Mouse (Mus musculus) G1E (cell line): ENCODE measurements around the gene Zfp719. TPM values are rescaled to one million over a fixed set of nuclear protein-coding genes. Genes with fewer than 3 reads are reported as not detected.

Source experiments
- ATAC-seq: 2 replicates; pipeline ENCODE4 v1.8.0; 2016; ENCODE audit warnings: mild to moderate bottlenecking; ENCODE audit not compliant: insufficient number of reproducible peaks, poor library complexity, low FRiP score, severe bottlenecking; ENCODE audit errors: extremely low read depth
- DNase-seq: peaks from one replicate; pipeline ENCODE4 v3.0.0; 2012; ENCODE audit warnings: low spot score
- H3K27me3 ChIP-seq: 2 replicates; pipeline ENCODE4 v1.6.1; 2012; ENCODE audit warnings: mild to moderate bottlenecking, low read length, inconsistent platforms; ENCODE audit not compliant: insufficient read depth
- H3K36me3 ChIP-seq: replicated peaks from 2 replicates; pipeline ENCODE3; 2012; ENCODE audit warnings: mild to moderate bottlenecking, inconsistent platforms
- H3K4me1 ChIP-seq: 2 replicates; pipeline ENCODE4 v1.6.1; 2012; ENCODE audit warnings: low read depth, low read length, inconsistent platforms, mixed read lengths; ENCODE audit not compliant: insufficient read depth
- H3K4me3 ChIP-seq: 2 replicates; pipeline ENCODE4 v1.5.1; 2012; ENCODE audit warnings: low read depth, mild to moderate bottlenecking, inconsistent platforms, low read length, moderate library complexity, mixed read lengths
- H3K9me3 ChIP-seq: replicated peaks from 2 replicates; pipeline ENCODE4 v1.6.1; 2012; ENCODE audit warnings: inconsistent platforms
- CTCF ChIP-seq: IDR thresholded peaks from 2 replicates; pipeline ENCODE4 v1.5.1; 2012; ENCODE audit warnings: low read depth, low read length, inconsistent platforms, mixed read lengths
- GATA1 ChIP-seq: IDR thresholded peaks from 2 replicates; pipeline ENCODE4 v1.6.1; 2012; ENCODE audit warnings: borderline replicate concordance, low read length, inconsistent platforms, mixed read lengths
- GATA2 ChIP-seq: IDR thresholded peaks from 2 replicates; pipeline ENCODE4 v1.6.1; 2012; ENCODE audit warnings: low read depth, low read length, inconsistent platforms, borderline replicate concordance
- POLR2AphosphoS5 ChIP-seq: IDR thresholded peaks from 2 replicates; pipeline ENCODE4 v1.6.1; 2012; ENCODE audit warnings: low read depth, low read length, inconsistent platforms; ENCODE audit not compliant: insufficient replicate concordance
- TAL1 ChIP-seq: conservative IDR thresholded peaks from 2 replicates; pipeline ENCODE4 v1.6.1; 2012; ENCODE audit warnings: low read depth, low read length, inconsistent platforms, mixed read lengths
- polyA plus RNA-seq: library from polyadenylated mRNA; stranded (reverse); fragments of >175 nt; gene quantifications from 2 replicates; pipeline ENCODE4 v1.2.3, GENCODE M21; 2012
- total RNA-seq, 2 experiments: library from RNA; stranded (forward) in 1 of 2; stranded (reverse) in 1 of 2; fragments of 200-1000 nt in 1 of 2; fragments of >200 nt in 1 of 2; fragmentation: Nextera tagmentation in 1 of 2; gene quantifications; 2 replicates each; pipeline ENCODE4 v1.2.3; 2014 to 2017

Zfp719 gene
- total and polyA plus RNA-seq, 3 experiments, result 0.12 to 7.8 (median 7.0) TPM

DNA sequence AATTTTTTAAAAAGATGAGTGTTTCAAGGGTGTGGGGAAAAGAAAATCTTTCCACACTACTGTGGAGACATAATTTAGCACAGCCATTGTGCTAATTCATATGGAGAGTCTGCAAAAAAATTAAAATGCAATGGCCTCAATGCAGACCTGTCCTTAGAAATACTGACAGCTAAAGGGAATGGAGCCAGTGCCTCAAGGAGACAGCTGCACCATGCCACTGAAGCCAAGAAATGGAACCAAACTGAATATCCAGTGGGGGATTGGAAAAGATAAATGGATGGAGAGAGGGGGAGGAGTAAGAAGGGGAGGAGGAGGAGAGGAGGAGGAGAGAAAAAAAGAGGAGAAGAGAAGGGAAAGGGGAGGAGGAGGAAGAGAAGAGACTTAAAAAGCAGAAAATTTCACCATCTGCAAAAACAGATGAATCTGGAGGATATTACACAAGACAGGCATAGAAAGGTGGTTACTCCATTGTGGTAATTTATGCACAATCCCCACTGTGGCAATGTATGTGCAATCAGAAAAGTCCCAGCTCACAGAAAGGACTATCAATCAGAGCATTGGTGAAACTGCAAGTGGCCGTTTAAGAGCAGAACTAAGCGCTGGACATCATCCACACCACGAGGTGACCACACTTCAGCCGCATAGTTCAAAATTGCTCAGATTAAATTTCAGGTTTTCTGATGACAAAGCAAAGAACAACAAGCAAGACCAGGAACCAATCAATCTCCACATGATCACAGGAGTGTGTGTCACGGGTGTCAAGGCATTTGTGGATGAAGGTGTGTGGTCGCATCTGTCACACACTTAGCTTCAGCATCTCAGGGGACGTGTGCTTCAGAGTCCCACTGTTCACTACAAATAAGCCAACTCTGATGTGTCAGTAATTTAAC lies 33.5 kb upstream of the Zfp719 start:
- Histone ChIP-seq H3K9me3 (no peaks in the 10 kb centered on the region), H3K4me1 (no peaks in the 10 kb centered on the region), H3K27me3 (0 out of 2 replicates have a peak, but pooled peaks cover 5% of the 10 kb centered on the region), H3K4me3 (no peak overlapping the region), H3K36me3 (no peaks in the 10 kb centered on the region)
- no peak for TF ChIP-seq POLR2AphosphoS5
- TF ChIP-seq GATA1, result no peak
- no peak for TF ChIP-seq TAL1
- no peak for TF ChIP-seq CTCF
- TF ChIP-seq GATA2, result no peak
- ATAC-seq, result no peak
- DNase-seq, result no peak

DNA sequence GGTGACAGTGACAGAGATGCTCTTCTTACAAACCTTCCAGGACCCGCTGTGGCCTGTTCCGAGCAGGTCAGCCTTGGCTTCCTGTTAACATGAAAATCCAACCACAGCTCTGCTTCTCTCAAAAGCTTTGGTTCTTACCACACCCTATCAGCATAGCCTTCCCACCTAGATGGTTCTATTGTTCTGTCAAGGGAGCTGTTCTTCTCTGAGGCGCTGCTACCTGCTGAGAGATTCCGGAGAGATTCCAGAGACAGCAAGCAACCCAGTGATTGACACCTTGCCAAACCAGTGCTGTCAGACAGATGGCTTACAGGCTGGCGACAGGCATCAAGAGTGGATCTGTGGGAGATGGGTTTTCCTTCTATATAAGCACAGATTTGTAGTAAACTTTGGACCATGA lies 31.7 kb upstream of the Zfp719 start:
- ATAC-seq, result no peak
- no peak overlapping the region for H3K4me3 ChIP-seq
- TF ChIP-seq TAL1 (no peak), GATA1 (no peak), GATA2 (no peak), CTCF (no peak), POLR2AphosphoS5 (no peak)
- H3K9me3 ChIP-seq, result no peaks in the 10 kb centered on the region
- no peaks in the 10 kb centered on the region for H3K4me1 ChIP-seq
- H3K36me3 ChIP-seq, result no peaks in the 10 kb centered on the region
- no peak for DNase-seq
- 0 out of 2 replicates have a peak, but pooled peaks cover 5% of the 10 kb centered on the region for H3K27me3 ChIP-seq

DNA sequence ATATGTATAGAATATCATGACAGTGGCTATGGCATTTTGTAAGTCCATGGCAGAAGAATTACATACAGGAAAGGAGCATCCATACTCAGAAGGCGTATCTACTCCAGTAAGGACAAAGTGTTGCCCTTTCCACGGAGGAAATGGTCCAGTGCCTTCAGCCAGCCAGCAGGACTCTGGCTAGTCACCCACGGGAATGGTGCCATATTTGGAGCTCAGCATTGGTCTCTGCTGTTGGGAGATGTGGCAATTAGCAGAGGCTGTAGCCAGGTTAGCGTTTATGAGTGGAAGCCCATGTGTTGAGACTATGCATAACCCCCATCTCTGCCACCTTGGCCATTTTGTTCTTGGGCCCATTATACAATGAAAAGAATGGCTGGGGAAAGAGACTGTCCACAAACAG lies 31.2 kb upstream of the Zfp719 start:
- TF ChIP-seq GATA1 (no peak), POLR2AphosphoS5 (no peak), CTCF (no peak), GATA2 (no peak), TAL1 (no peak)
- Histone ChIP-seq H3K27me3 (peaks cover 9% of the 10 kb centered on the region; the same call in 1 of the 2 replicates), H3K9me3 (no peaks in the 10 kb centered on the region), H3K4me3 (no peak overlapping the region), H3K4me1 (no peaks in the 10 kb centered on the region), H3K36me3 (no peaks in the 10 kb centered on the region)
- DNase-seq, result no peak
- no peak for ATAC-seq

DNA sequence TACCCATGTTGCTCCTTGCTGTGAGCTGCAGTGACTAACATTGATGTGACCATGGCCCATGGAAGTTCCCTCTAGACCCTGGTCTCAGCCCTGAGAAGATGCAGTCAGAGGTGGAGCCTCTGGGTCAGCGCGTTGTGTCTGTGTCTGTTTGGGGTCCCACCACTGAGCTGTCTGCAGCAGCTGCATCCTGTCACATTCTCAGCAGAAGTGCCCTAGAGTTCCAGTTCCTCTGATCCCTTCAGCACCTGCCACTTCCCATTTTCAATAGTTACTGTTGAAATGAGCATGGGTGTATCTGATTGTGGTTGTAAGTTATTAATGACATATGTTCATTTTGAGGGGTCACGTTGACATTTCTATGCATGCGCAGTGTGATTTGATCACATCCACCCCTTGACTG lies 26.3 kb upstream of the Zfp719 start:
- ATAC-seq (no peak), DNase-seq (no peak)
- no peak for TF ChIP-seq GATA1
- TF ChIP-seq GATA2, result no peak
- no peak for TF ChIP-seq POLR2AphosphoS5
- no peak for TF ChIP-seq CTCF
- no peak for TF ChIP-seq TAL1
- no peaks in the 10 kb centered on the region for H3K9me3 ChIP-seq
- H3K4me3 ChIP-seq, result no peak overlapping the region
- no peaks in the 10 kb centered on the region for H3K4me1 ChIP-seq
- no peaks in the 10 kb centered on the region for H3K36me3 ChIP-seq
- peaks cover 8% of the 10 kb centered on the region for H3K27me3 ChIP-seq

DNA sequence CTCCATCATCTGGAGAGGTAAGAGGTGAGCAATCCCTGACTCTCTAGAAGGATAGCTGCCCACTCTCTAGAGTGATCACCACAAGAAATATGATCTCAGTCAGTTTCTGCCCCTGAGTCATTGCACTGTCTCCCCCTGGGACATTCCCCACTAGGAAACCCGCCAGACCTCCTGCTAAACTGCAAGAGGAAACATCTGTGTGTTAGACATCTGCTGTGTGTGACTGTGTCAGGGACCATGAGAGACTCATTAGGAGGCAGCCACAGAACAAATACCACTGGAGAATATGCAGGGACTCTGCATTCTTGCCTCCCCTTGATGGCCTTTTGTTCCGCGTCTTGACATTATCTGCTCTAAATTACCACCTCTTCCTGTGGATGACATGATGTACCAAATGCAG lies 24.9 kb upstream of the Zfp719 start:
- Histone ChIP-seq H3K9me3 (no peaks in the 10 kb centered on the region), H3K36me3 (no peaks in the 10 kb centered on the region), H3K4me3 (no peak overlapping the region), H3K27me3 (peaks cover 8% of the 10 kb centered on the region), H3K4me1 (no peaks in the 10 kb centered on the region)
- ATAC-seq (no peak), DNase-seq (no peak)
- no peak for TF ChIP-seq POLR2AphosphoS5
- no peak for TF ChIP-seq TAL1
- no peak for TF ChIP-seq GATA1
- no peak for TF ChIP-seq GATA2
- TF ChIP-seq CTCF, result no peak

DNA sequence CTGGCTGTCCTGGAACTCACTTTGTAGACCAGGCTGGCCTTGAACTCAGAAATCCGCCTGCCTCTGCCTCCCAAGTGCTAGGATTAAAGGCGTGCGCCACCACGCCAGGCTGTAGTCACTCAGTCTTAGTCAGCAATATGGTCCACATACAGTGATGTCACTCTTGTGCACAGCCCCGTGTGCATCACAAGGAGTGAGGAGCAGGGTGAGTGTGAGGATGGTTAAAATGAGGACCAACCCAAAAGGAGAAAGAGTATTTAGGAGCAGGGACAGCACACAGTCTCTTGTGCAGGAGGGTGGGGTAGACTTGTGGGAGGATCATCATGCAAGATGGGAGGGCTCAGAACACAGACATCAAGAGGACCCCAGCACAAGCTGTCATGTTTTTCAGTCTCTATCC lies 24.1 kb upstream of the Zfp719 start:
- DNase-seq, result no peak
- TF ChIP-seq GATA2, result no peak
- TF ChIP-seq TAL1, result no peak
- Histone ChIP-seq H3K9me3 (no peaks in the 10 kb centered on the region), H3K27me3 (peaks cover 8% of the 10 kb centered on the region), H3K36me3 (no peaks in the 10 kb centered on the region), H3K4me3 (no peak overlapping the region), H3K4me1 (no peaks in the 10 kb centered on the region)
- ATAC-seq, result no peak
